Mouse (Mus musculus): ENCODE measurements around the gene Gldc.

The Gldc gene

DNA sequence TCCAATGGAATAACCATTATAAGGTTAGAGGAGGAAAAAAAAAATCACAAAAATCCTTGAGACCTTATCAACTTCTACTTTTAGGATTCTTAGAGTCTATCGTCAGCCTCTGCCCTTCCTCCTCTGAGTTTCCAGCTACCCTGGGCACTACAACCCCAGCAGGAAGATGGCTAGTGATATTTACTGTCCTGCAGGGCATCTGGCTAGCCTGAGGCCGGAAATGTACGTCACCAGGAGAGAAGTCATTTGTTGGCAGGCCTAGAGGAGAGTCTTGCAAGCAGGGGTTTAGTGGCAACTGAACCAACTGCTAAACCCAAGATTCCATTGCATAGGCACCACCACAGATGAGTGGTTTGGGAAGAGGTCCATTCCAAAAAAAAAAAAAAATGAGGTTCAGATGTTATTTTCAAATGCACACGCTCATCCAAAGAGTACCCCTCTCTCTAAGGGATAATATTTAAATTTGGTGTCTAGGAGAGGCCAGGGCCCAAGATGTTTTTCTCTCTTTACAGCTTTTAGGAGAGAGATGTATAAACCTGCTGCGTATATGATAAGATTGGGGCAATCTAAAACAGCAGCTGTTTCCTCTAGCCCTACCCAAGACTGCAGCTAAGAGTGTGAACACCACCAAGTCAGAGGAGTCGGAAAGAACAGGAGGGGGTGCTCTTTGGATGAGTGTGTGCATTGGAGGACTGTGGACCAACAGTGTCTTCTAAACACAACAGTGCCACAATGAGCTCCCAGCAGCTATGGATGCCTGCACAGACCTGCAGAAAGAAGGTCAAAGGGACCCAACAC is 70.0 kb downstream of the Gldc start:
- no peak for DNase-seq (ENCODE audit: low spot score)

DNA sequence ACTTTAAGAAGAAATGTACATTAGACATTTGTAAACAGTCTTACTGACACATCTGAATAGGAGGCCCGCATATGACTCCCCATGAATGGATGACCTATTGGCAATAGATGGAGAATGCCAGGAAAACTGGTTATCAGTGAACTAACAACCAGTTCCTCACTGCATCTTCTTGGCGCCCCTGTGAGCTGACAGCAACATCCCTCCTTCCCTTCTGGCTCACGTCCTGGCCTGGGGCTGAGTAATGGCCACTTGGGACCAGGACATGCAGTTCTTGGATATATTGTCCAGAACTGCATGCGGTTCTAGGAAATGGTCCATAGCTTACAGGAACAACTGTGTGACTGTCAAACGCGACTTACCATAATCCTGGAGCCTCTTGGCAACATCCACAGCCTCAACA is 72.6 kb downstream of the Gldc start:
- DNase-seq (ENCODE audit: low spot score), result no peak

DNA sequence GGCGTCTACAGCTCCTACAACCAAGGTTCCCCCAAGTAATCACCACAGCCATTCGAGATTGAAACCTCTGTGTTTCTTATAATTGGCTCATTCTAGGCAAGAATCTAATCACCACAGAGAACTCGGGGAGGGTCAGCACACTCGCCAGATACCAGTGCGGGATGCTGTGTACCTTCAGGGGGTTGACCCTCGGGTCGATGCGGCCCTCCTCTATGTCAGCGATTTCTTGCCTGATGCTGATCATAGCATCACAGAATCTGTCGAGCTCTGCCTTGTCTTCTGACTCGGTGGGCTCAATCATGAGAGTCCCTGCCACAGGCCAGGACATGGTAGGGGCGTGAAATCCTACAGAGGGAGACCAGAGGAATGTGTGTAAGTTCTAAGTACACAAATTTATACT is 74.7 kb downstream of the Gldc start:
- DNase-seq (ENCODE audit: low spot score), result no peak

DNA sequence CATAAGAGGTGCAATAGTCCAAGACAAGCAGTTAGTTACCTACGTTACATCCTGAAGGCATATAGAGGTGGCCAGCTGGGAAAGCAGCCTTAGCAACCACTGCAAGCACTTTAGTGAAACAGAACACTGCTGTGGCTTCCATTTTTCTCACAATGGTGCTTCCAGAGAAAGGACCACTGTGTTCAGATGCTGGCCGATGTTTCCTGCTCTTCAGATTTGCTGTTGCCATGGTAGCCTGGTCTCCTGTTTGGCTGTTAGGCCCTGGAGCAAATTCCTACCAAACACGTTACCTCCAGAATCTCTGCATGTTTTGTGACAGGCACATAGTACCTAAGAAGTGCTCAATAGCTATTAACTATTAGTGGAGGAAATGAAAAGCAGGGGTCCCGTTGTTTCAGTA is 78.2 kb downstream of the Gldc start:
- DNase-seq (ENCODE audit: low spot score), result no peak

DNA sequence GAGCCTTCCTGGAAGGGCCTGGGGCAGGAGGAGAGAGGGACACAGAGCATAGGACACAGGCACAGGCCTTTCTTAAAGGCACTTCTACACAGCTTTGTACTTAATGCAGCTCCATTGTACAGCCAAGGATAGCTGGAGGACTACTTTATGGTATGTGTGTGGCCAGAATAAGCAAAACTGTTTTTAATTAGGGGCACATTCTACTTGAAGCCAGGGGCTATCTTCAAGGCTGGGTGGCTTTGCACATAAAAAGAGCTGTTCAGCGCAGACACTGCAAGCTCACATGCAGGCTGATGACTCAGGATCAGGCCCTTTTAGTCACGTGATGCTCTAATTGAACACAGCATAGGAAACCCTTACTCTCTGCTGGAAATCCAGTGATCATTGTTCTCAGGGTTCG is 79.0 kb downstream of the Gldc start:
- no peak for DNase-seq (ENCODE audit: low spot score)

DNA sequence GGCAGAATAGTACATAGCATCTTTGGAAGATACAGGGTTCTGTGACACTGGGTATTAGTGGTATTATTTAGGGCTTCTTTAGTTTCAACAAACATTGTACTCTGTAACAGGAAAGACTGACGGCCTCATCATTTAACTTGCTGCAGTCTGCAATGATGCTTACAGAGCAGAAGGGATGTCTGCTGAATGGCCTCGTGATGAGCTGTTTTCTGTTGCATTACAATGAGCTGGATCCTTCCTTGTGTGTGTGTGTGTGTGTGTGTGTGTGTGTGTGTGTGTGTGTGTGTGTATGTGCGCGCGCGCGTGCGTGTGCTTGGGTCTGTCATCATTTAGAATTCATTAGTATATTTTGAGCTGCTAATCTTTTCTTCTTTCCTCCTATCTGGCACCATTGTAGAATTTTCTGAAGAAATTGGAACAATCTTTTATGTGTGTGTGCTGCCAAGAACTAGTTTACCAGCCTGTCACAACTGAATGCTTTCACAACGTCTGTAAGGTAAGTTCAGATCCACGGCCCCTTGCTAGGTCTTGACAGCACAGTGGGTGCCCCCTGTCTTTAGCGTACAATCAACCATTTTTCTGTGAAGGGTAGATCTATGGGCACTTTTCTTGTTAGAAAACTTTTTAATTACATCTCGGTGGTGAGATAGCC is 83.5 kb downstream of the Gldc start:
- DNase-seq (ENCODE audit: low spot score), result no peak

DNA sequence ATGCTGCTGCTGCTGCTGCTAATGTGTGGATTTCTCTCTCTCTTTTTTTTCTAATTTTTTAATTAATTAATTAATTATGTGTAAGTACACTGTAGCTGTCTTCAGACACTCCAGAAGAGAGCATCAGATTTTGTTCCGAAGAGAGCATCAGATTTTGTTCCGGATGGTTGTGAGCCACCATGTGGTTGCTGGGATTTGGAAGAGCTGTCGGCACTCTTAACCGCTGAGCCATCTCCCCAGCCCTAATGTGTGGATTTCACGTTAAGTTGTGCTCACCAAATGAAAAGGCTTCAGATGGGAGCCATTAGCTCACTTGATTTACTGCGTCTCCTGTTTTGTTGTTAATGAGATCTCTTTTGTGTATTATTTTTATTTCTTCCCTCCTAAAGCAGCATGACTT is 85.1 kb downstream of the Gldc start:
- no peak for DNase-seq (ENCODE audit: low spot score)

DNA sequence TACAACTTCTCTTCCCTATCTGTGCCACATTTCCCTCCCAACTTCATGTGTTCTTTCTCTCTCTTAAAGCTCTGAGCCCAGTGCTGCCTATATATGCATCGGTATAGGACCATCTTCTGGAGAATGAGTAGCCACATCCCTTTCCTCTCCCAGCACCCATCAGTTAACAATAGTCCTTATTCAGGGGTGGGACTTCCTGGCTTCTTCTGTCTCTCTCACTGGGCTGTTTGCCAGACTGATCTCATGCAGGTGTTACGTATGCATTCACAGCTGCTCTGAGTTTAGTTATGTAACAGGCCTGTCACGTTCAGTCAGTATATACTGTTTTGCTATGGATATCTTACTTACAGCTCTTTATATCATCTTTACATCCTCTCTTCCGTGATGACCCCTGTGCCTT is 109.4 kb downstream of the Gldc start:
- no peak for DNase-seq (ENCODE audit: low spot score)

DNA sequence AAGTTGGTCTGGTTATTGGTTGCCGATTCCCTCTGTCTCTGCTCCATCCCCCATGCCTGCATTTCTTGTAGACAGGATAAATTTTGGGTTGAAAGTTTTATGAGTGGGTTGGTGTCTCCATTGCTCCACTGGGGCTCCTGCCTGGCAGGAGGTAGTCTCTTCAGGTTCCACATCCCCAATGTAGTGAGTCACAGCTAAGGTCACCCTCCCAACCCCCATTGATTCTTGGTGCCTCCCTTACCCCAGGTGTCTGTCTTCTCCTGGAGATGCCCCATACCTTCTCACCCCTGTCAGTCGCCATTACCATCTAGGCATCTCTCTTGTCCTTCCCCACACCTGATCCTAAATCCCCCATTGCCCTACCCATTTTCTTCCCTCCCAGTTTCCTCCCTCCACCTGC is 121.0 kb downstream of the Gldc start:
- no peak for DNase-seq (ENCODE audit: low spot score)

DNA sequence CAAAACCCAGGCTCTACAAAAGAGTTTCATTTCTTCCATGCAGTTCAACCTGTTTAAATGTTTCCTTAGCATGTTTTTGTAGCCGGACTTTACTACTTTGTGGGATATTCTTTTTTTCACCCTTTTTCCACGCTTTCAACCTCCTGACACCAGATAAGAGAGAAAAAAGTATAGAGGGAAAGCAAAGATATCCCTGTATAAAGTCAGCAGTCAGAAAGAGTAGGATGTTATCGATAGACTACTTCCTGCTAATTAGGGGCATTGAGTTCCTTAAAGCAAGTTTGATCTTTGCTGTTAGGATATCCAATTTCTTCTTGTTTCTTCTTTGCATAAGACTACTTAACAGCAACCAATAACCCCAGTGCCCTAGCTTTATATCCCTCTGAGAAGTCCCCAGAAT is 123.8 kb downstream of the Gldc start:
- DNase-seq (ENCODE audit: low spot score), result no peak

DNA sequence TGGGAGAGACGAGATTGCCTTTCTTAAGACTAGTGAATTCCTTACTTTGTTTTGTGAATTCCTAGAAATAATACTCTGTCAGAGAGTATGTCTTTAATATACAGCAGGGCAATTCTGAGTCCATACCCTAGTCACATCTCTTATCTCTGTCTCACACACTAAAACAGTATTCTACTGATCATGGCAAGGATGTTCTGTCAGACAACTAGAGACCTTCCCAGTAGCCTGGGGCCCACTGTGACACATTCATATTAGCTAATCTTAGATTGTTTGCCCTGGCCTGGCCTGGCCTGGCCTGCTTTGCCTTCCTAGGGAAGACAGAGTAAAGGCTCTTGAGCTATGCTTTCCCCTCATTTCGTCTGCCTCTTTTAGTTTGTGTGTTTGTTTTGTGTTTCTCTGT is 124.6 kb downstream of the Gldc start:
- no peak for DNase-seq (ENCODE audit: low spot score)

All from ovary, adult 18-20 months (tissue).